Mouse (Mus musculus): ENCODE measurements around the gene Arel1. TPM values are rescaled to one million over a fixed set of nuclear protein-coding genes. Genes with fewer than 3 reads are reported as not detected.

Gene Arel1
- polyA plus RNA-seq, 1 experiment from 2014 or later: 36.6 TPM

GRCm38 (mm10) chr12:84944813-84945553 is 25.7 kb downstream of the Arel1 start:
- no peak overlapping the region for H3K9ac ChIP-seq
- H3K27me3 ChIP-seq (replicated peaks): no peaks in the 10 kb centered on the region
- no peak for ATAC-seq (replicated peaks)
- no peak overlapping the region for H3K4me3 ChIP-seq
- H3K9me3 ChIP-seq: no peaks in the 10 kb centered on the region
- no peaks in the 10 kb centered on the region for H3K4me1 ChIP-seq
- H3K36me3 ChIP-seq (replicated peaks): peaks cover 28% of the 10 kb centered on the region
- H3K27ac ChIP-seq: no peak overlapping the region
- H3K4me2 ChIP-seq: no peak overlapping the region
- WGBS: 93% methylated on average over 9 of the region's 9 CpGs

GRCm38 (mm10) chr12:84944150-84944812 is 26.4 kb downstream of the Arel1 start:
- no peak overlapping the region for H3K4me3 ChIP-seq
- no peaks in the 10 kb centered on the region for H3K4me1 ChIP-seq
- no peak for ATAC-seq (replicated peaks)
- peaks cover 35% of the 10 kb centered on the region for H3K36me3 ChIP-seq (replicated peaks)
- 92% methylated on average over 4 of the region's 4 CpGs for WGBS
- no peak overlapping the region for H3K4me2 ChIP-seq
- H3K9ac ChIP-seq: no peak overlapping the region
- H3K27ac ChIP-seq: no peak overlapping the region
- no peaks in the 10 kb centered on the region for H3K27me3 ChIP-seq (replicated peaks)
- no peaks in the 10 kb centered on the region for H3K9me3 ChIP-seq

GRCm38 (mm10) chr12:84943006-84943952 is 27.4 kb downstream of the Arel1 start:
- no peak for ATAC-seq (replicated peaks)
- Histone ChIP-seq H3K9ac (no peak overlapping the region), H3K27ac (no peak overlapping the region), H3K9me3 (no peaks in the 10 kb centered on the region), H3K27me3 (replicated peaks) (no peaks in the 10 kb centered on the region), H3K4me3 (no peak overlapping the region), H3K4me1 (no peaks in the 10 kb centered on the region), H3K4me2 (no peak overlapping the region), H3K36me3 (replicated peaks) (peaks cover 36% of the 10 kb centered on the region)
- WGBS: 91% methylated on average over 21 of the region's 21 CpGs

GRCm38 (mm10) chr12:84941717-84942116 is 29.0 kb downstream of the Arel1 start:
- ATAC-seq (replicated peaks): no peak

GRCm38 (mm10) chr12:84940343-84940742 is 30.4 kb downstream of the Arel1 start:
- H3K27ac ChIP-seq: no peak overlapping the region
- H3K4me2 ChIP-seq: no peak overlapping the region
- H3K36me3 ChIP-seq (replicated peaks): peaks cover 30% of the 10 kb centered on the region
- H3K9ac ChIP-seq: no peak overlapping the region
- H3K27me3 ChIP-seq (replicated peaks): no peaks in the 10 kb centered on the region
- H3K9me3 ChIP-seq: no peaks in the 10 kb centered on the region
- H3K4me3 ChIP-seq: no peak overlapping the region
- ATAC-seq (replicated peaks): no peak
- WGBS: 97% methylated on average over 7 of the region's 7 CpGs
- no peaks in the 10 kb centered on the region for H3K4me1 ChIP-seq

More at GRCm38 (mm10) chr12:84941717-84942116, 29.0 kb downstream of the Arel1 start:
- Histone ChIP-seq H3K9ac (no peak overlapping the region), H3K4me2 (no peak overlapping the region), H3K4me1 (no peaks in the 10 kb centered on the region), H3K27me3 (replicated peaks) (no peaks in the 10 kb centered on the region), H3K36me3 (replicated peaks) (peaks cover 30% of the 10 kb centered on the region), H3K9me3 (no peaks in the 10 kb centered on the region), H3K4me3 (no peak overlapping the region), H3K27ac (no peak overlapping the region)
- WGBS: 94% methylated on average over 13 of the region's 13 CpGs

GRCm38 (mm10) chr12:84939117-84939516 is 31.6 kb downstream of the Arel1 start:
- 97% methylated on average over 7 of the region's 7 CpGs for WGBS
- H3K9me3 ChIP-seq: no peaks in the 10 kb centered on the region
- H3K4me3 ChIP-seq: no peak overlapping the region
- H3K36me3 ChIP-seq (replicated peaks): peaks cover 37% of the 10 kb centered on the region
- no peak overlapping the region for H3K27ac ChIP-seq
- no peak overlapping the region for H3K4me2 ChIP-seq
- ATAC-seq (replicated peaks): no peak
- H3K27me3 ChIP-seq (replicated peaks): no peaks in the 10 kb centered on the region
- H3K4me1 ChIP-seq: no peaks in the 10 kb centered on the region
- H3K9ac ChIP-seq: no peak overlapping the region

GRCm38 (mm10) chr12:84935343-84935742 is 35.4 kb downstream of the Arel1 start:
- H3K36me3 ChIP-seq (replicated peaks): peaks cover 34% of the 10 kb centered on the region
- WGBS: 83% methylated on average over 5 of the region's 5 CpGs

GRCm38 (mm10) chr12:84932210-84932609 is 38.5 kb downstream of the Arel1 start:
- no peak overlapping the region for H3K4me3 ChIP-seq
- H3K27me3 ChIP-seq (replicated peaks): no peaks in the 10 kb centered on the region
- no peak overlapping the region for H3K4me2 ChIP-seq
- H3K4me1 ChIP-seq: no peaks in the 10 kb centered on the region
- WGBS: 95% methylated on average over 6 of the region's 6 CpGs
- no peak for ATAC-seq (replicated peaks)
- H3K9ac ChIP-seq: no peak overlapping the region
- H3K27ac ChIP-seq: no peak overlapping the region
- peaks cover 37% of the 10 kb centered on the region for H3K36me3 ChIP-seq (replicated peaks)
- no peaks in the 10 kb centered on the region for H3K9me3 ChIP-seq

More at GRCm38 (mm10) chr12:84935343-84935742, 35.4 kb downstream of the Arel1 start:
- H3K4me2 ChIP-seq: no peak overlapping the region
- no peak overlapping the region for H3K4me3 ChIP-seq
- H3K27ac ChIP-seq: no peak overlapping the region
- H3K9ac ChIP-seq: no peak overlapping the region
- no peaks in the 10 kb centered on the region for H3K9me3 ChIP-seq
- no peaks in the 10 kb centered on the region for H3K4me1 ChIP-seq
- H3K27me3 ChIP-seq (replicated peaks): no peaks in the 10 kb centered on the region
- no peak for ATAC-seq (replicated peaks)

- peaks cover 42% of the 10 kb centered on the region for H3K36me3 ChIP-seq (replicated peaks)
- no peak overlapping the region for H3K4me3 ChIP-seq
- no peak overlapping the region for H3K4me2 ChIP-seq
- H3K4me1 ChIP-seq: no peaks in the 10 kb centered on the region
- no peak for ATAC-seq (replicated peaks)
- 95% methylated on average over 6 of the region's 6 CpGs for WGBS
- H3K9me3 ChIP-seq: no peaks in the 10 kb centered on the region
- H3K9ac ChIP-seq: no peak overlapping the region
- H3K27ac ChIP-seq: no peak overlapping the region
- no peaks in the 10 kb centered on the region for H3K27me3 ChIP-seq (replicated peaks)
Measured at GRCm38 (mm10) chr12:84926542-84926941, 44.2 kb downstream of the Arel1 start.

GRCm38 (mm10) chr12:84924324-84924723 is 46.4 kb downstream of the Arel1 start:
- ATAC-seq (replicated peaks): no peak
- 97% methylated on average over 5 of the region's 5 CpGs for WGBS
- Histone ChIP-seq H3K36me3 (replicated peaks) (peaks cover 51% of the 10 kb centered on the region), H3K9ac (no peak overlapping the region), H3K4me2 (no peak overlapping the region), H3K4me1 (no peaks in the 10 kb centered on the region), H3K27me3 (replicated peaks) (no peaks in the 10 kb centered on the region), H3K27ac (no peak overlapping the region), H3K9me3 (no peaks in the 10 kb centered on the region), H3K4me3 (no peak overlapping the region)

- no peak for ATAC-seq (replicated peaks)
- Histone ChIP-seq H3K36me3 (replicated peaks) (peaks cover 45% of the 10 kb centered on the region; the same call in 1 of the 2 replicates), H3K9me3 (no peaks in the 10 kb centered on the region), H3K4me2 (no peak overlapping the region), H3K9ac (no peak overlapping the region), H3K4me1 (no peaks in the 10 kb centered on the region), H3K4me3 (no peak overlapping the region), H3K27ac (no peak overlapping the region), H3K27me3 (replicated peaks) (no peaks in the 10 kb centered on the region)
- 80% methylated on average over 8 of the region's 8 CpGs for WGBS
Measured at GRCm38 (mm10) chr12:84921881-84922419, 48.8 kb downstream of the Arel1 start.

GRCm38 (mm10) chr12:84918809-84919208 is 51.9 kb downstream of the Arel1 start:
- Histone ChIP-seq H3K9me3 (no peaks in the 10 kb centered on the region), H3K27ac (no peak overlapping the region), H3K9ac (no peak overlapping the region), H3K4me3 (no peak overlapping the region), H3K36me3 (replicated peaks) (peaks cover 39% of the 10 kb centered on the region; the same call in 1 of the 2 replicates), H3K27me3 (replicated peaks) (no peaks in the 10 kb centered on the region), H3K4me1 (no peaks in the 10 kb centered on the region), H3K4me2 (no peak overlapping the region)
- 88% methylated on average over 6 of the region's 6 CpGs for WGBS
- ATAC-seq (replicated peaks): no peak

Data from midbrain, embryonic 15.5 days (tissue).